Mouse (Mus musculus) cerebellum, adult 11-12 months (tissue): Measurements from ENCODE around the gene B3gnt2.

Experiments used
- DNase-seq: peaks from one replicate; pipeline ENCODE4 v3.0.0; 2022

Gene B3gnt2

GRCm38 (mm10) chr11:22846960-22847731, 13.6 kb downstream of the B3gnt2 start:
- no peak for DNase-seq

GRCm38 (mm10) chr11:22846093-22846835, 14.5 kb downstream of the B3gnt2 start:
- no peak for DNase-seq

- no peak for DNase-seq
Observed at GRCm38 (mm10) chr11:22844754-22845718, 15.7 kb downstream of the B3gnt2 start.

GRCm38 (mm10) chr11:22839456-22839855, 21.3 kb downstream of the B3gnt2 start:
- no peak for DNase-seq

- no peak for DNase-seq
Observed at GRCm38 (mm10) chr11:22838361-22838760, 22.4 kb downstream of the B3gnt2 start.

- no peak for DNase-seq
Observed at GRCm38 (mm10) chr11:22836269-22836668, 24.5 kb downstream of the B3gnt2 start.

GRCm38 (mm10) chr11:22832600-22832999, 28.2 kb downstream of the B3gnt2 start:
- DNase-seq, result no peak

GRCm38 (mm10) chr11:22831916-22832315, 28.8 kb downstream of the B3gnt2 start:
- no peak for DNase-seq

GRCm38 (mm10) chr11:22830684-22831083, 30.1 kb downstream of the B3gnt2 start:
- no peak for DNase-seq

GRCm38 (mm10) chr11:22830179-22830611, 30.6 kb downstream of the B3gnt2 start:
- DNase-seq, result no peak

GRCm38 (mm10) chr11:22828988-22829632, 31.7 kb downstream of the B3gnt2 start:
- no peak for DNase-seq

- DNase-seq, result no peak
Observed at GRCm38 (mm10) chr11:22827514-22828080, 33.2 kb downstream of the B3gnt2 start.

GRCm38 (mm10) chr11:22826665-22827064, 34.1 kb downstream of the B3gnt2 start:
- DNase-seq, result no peak

- no peak for DNase-seq
Observed at GRCm38 (mm10) chr11:22826051-22826450, 34.7 kb downstream of the B3gnt2 start.

GRCm38 (mm10) chr11:22825548-22825947, 35.2 kb downstream of the B3gnt2 start:
- DNase-seq, result no peak

- DNase-seq, result no peak
Observed at GRCm38 (mm10) chr11:22824049-22824705, 36.6 kb downstream of the B3gnt2 start.

- DNase-seq, result no peak
Observed at GRCm38 (mm10) chr11:22821243-22821642, 39.5 kb downstream of the B3gnt2 start.

- DNase-seq, result no peak
Observed at GRCm38 (mm10) chr11:22818371-22818770, 42.4 kb downstream of the B3gnt2 start.

GRCm38 (mm10) chr11:22815877-22816276, 44.9 kb downstream of the B3gnt2 start:
- no peak for DNase-seq

- DNase-seq, result no peak
Observed at GRCm38 (mm10) chr11:22815143-22815542, 45.6 kb downstream of the B3gnt2 start.

GRCm38 (mm10) chr11:22813921-22814704, 46.6 kb downstream of the B3gnt2 start:
- no peak for DNase-seq
